Mouse (Mus musculus): ENCODE results near the gene Sgk1. TPM values are rescaled to one million over a fixed set of nuclear protein-coding genes. Genes with fewer than 3 reads are reported as not detected.

Gene Sgk1
- 22.2 TPM for polyA plus RNA-seq (2017; shearing (Covaris generic))

DNA sequence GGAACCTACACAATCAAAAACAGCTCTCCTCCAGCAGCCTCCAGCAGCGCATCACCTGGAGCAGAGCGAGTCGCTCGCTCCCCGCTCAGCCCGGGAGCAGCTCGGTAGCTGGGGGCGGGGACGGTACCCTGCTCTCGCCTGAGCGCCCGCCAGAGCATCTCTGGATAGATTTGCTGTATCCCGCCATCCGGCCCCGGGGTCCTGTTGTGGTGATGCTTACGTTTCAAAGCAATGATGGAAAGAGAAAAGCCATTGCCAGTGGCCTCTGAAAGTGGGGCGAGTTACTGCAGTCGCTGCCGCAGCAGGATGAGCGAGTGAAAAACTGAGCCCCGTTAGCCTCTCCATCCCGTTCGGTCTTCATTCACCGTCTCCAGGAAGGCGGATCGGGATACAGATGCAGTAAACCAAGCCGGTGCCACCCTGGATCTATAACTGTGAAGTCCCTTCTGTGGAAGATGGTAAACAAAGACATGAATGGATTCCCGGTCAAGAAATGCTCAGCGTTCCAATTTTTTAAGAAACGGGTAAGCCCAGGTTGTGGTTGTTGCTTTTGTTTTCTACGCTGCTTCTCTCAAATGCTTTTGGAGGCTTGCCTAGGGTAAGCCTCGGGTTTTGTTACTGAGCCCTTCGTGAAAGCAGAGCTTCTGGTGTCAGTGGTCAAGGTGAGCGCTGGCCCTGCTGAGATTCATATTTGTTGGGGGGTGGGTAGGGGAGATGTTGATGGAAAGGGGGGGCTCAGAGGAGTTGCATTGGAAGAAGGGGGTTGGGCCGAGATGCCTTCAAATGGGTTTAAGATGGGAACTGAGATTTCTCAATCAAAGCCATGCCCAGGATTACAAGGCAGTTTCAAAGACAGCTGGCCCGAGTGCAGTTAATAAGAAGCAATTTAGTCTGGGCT, at the start of gene Sgk1:
TSS of gene Sgk1 (plus strand) at position 1 of the 898 bp plus-strand sequence.

Other genes starting within 250 kb of the Sgk1 start
- not detected for gene 4930444G20Rik, start 185.9 kb downstream of the Sgk1 start, polyA plus RNA-seq (2017; shearing (Covaris generic))